In genomic region chr13:45108851-45109390, GRCm38 (mm10) we compare ENCODE assay signal across 11 mouse cellular contexts. TPM values are rescaled to one million over a fixed set of nuclear protein-coding genes. Genes with fewer than 3 reads are reported as not detected.
DNase-seq lines count a peak whose midpoint lies in the region; ATAC-seq and TF ChIP-seq lines count a peak whose summit lies in the region.
"Had no signal": no experiment of that assay in that cellular context is flagged by ENCODE, and none has a peak within 500 bp of the region (broad histone marks: within the 10 kb centered on the region; RNA-seq: fewer than 3 reads in every experiment).

No protein-coding gene starts in this region.

- peak; percentile 13 for DNase-seq in adrenal gland, adult 8-10 months
- no peak for DNase-seq in adrenal gland, postnatal 4 days (ENCODE audit: low spot score in 2 of 2)
- DNase-seq in liver = peak; percentile 18
- no peak for DNase-seq in liver, embryonic 11.5 days (ENCODE audit: low spot score)
- DNase-seq in liver, postnatal 0 days = peak; percentile 33
- DNase-seq in thymus, postnatal 10 days (ENCODE audit: low spot score in 2 of 2) = no peak
- DNase-seq in right cerebral cortex, adult 18-20 months = no peak
- DNase-seq: right cerebral cortex, postnatal 4 days had no signal

- no peak for TF ChIP-seq POLR2A in small intestine, adult 2 months (IDR thresholded peaks at IDR 0.05; ENCODE audit: low read depth, low read length)

- no peaks in the 10 kb centered on the region for H3K9me3 ChIP-seq in liver, embryonic 11.5 days (ENCODE audit: control insufficient read depth, low read length)
- no peaks in the 10 kb centered on the region for H3K9me3 ChIP-seq in liver, postnatal 0 days (ENCODE audit: low read length)
- H3K9me3 ChIP-seq: embryonic facial prominence, embryonic 12.5 days; hindbrain, embryonic 13.5 days had no signal

- H3K27ac ChIP-seq in liver, embryonic 11.5 days (ENCODE audit: low read depth, low read length) = no peak overlapping the region
- H3K27ac ChIP-seq in liver, postnatal 0 days (ENCODE audit: low read depth) = peak overlapping the region; percentile 64
- H3K27ac ChIP-seq in small intestine, adult 2 months (ENCODE audit: insufficient read depth, low read depth, low read length) = 0 out of 2 replicates have a peak overlapping the region, but pooled peaks have one; percentile 51
- H3K27ac ChIP-seq: embryonic facial prominence, embryonic 12.5 days; hindbrain, embryonic 13.5 days had no signal

- H3K27me3 ChIP-seq in liver, embryonic 11.5 days (replicated peaks; ENCODE audit: control insufficient read depth, insufficient read depth, low read length) = peaks cover 14% of the 10 kb centered on the region; the same call in 1 of the 2 replicates
- H3K27me3 ChIP-seq in liver, postnatal 0 days (ENCODE audit: insufficient read depth, low read length) = peaks cover 24% of the 10 kb centered on the region; the same call in 1 of the 2 replicates
- no peaks in the 10 kb centered on the region for H3K27me3 ChIP-seq in small intestine, adult 2 months (ENCODE audit: control insufficient read depth, insufficient read depth, low read length)
- H3K27me3 ChIP-seq: embryonic facial prominence, embryonic 12.5 days; hindbrain, embryonic 13.5 days had no signal

- ATAC-seq in liver, embryonic 11.5 days (replicated peaks; ENCODE audit: low FRiP score) = no peak
- ATAC-seq in liver, postnatal 0 days = peak; percentile 68

- TF ChIP-seq CTCF in liver, postnatal 0 days (IDR thresholded peaks at IDR 0.05; ENCODE audit: low read depth) = no peak
- no peak for TF ChIP-seq CTCF in small intestine, adult 2 months (IDR thresholded peaks at IDR 0.05; ENCODE audit: extremely low read depth, insufficient read length, insufficient replicate concordance, low read depth, low read length)

- 25% methylated on average over 7 of the region's 7 CpGs for WGBS in liver, embryonic 11.5 days
- 12% methylated on average over 7 of the region's 7 CpGs for WGBS in liver, postnatal 0 days (ENCODE audit: insufficient replicate concordance)
- WGBS in small intestine, adult 2 months = 64% methylated on average over 7 of the region's 7 CpGs

- peak; percentile 58; the same call in 1 of the 2 replicates for TF ChIP-seq EP300 in liver, postnatal 0 days (IDR thresholded peaks at IDR 0.05; ENCODE audit: low read depth)

- no peaks in the 10 kb centered on the region for H3K4me1 ChIP-seq in liver, embryonic 11.5 days (replicated peaks; ENCODE audit: control insufficient read depth, insufficient read depth, low read length)
- H3K4me1 ChIP-seq in liver, postnatal 0 days (ENCODE audit: insufficient read depth) = peaks cover 5% of the 10 kb centered on the region; the same call in 1 of the 2 replicates
- H3K4me1 ChIP-seq in small intestine, adult 2 months (ENCODE audit: control insufficient read depth, insufficient read depth, insufficient read length, low read length) = no peaks in the 10 kb centered on the region
- H3K4me1 ChIP-seq: hindbrain, embryonic 13.5 days had no signal

- H3K4me3 ChIP-seq in liver, embryonic 11.5 days (ENCODE audit: low read depth, low read length) = no peak overlapping the region
- no peak overlapping the region for H3K4me3 ChIP-seq in liver, postnatal 0 days (ENCODE audit: low read depth, low read length)
- no peak overlapping the region for H3K4me3 ChIP-seq in small intestine, adult 2 months (ENCODE audit: low read depth, low read length)
- H3K4me3 ChIP-seq: embryonic facial prominence, embryonic 12.5 days; hindbrain, embryonic 13.5 days had no signal

- no peaks in the 10 kb centered on the region for H3K36me3 ChIP-seq in liver, embryonic 11.5 days (ENCODE audit: control insufficient read depth, insufficient read depth, low read length)
- no peaks in the 10 kb centered on the region for H3K36me3 ChIP-seq in liver, postnatal 0 days (replicated peaks; ENCODE audit: insufficient read depth, low read length)
- H3K36me3 ChIP-seq in small intestine, adult 2 months (ENCODE audit: control insufficient read depth, insufficient read depth, low read length) = no peaks in the 10 kb centered on the region
- H3K36me3 ChIP-seq: embryonic facial prominence, embryonic 12.5 days; hindbrain, embryonic 13.5 days had no signal

- H3K4me2 ChIP-seq in liver, embryonic 11.5 days = no peak overlapping the region
- 0 out of 2 replicates have a peak overlapping the region, but pooled peaks have one; percentile 5 for H3K4me2 ChIP-seq in liver, postnatal 0 days (ENCODE audit: low read depth, low read length)
- H3K4me2 ChIP-seq: embryonic facial prominence, embryonic 12.5 days; hindbrain, embryonic 13.5 days had no signal

- H3K9ac ChIP-seq in liver, embryonic 11.5 days (ENCODE audit: low read depth, low read length) = no peak overlapping the region
- H3K9ac ChIP-seq in liver, postnatal 0 days (replicated peaks) = no peak overlapping the region
- H3K9ac ChIP-seq: embryonic facial prominence, embryonic 12.5 days; hindbrain, embryonic 13.5 days had no signal

RNA-seq across cellular contexts. Expression of gene Gm9817, which starts 30.4 kb away (rescaled TPM):
- under 1 TPM; 0.12 to 0.27 (median 0.16) TPM for total RNA-seq in adrenal gland, adult 8-10 months (2022)
- total RNA-seq in adrenal gland, postnatal 4 days (2021) = under 1 TPM; 0.11 to 0.14 TPM
- polyA plus RNA-seq in liver, embryonic 11.5 days (2014; fragmentation: Nextera tagmentation; extraction: Ambion mirVana) = not detected in 2 replicates
- not detected in 2 replicates for polyA plus RNA-seq in liver, postnatal 0 days (2015; fragmentation: Nextera tagmentation; extraction: Ambion mirVana)
- 0.06 and 0.08 TPM in 2 replicates for polyA plus RNA-seq in small intestine, adult 2 months (2012; rRNA removed)
- polyA plus RNA-seq: embryonic facial prominence, embryonic 12.5 days had no signal

Comparison
In these comparisons a context has a peak if more than half of its experiments do, and no peak if none do; other contexts are left out.
1. DNase-seq: peak in adrenal gland, adult 8-10 months (single experiment), liver (single experiment) and liver, postnatal 0 days (single experiment); none in adrenal gland, postnatal 4 days (0 of 2), liver, embryonic 11.5 days (single experiment), thymus, postnatal 10 days (0 of 2) and right cerebral cortex, adult 18-20 months (single experiment).